In the genomic region with DNA sequence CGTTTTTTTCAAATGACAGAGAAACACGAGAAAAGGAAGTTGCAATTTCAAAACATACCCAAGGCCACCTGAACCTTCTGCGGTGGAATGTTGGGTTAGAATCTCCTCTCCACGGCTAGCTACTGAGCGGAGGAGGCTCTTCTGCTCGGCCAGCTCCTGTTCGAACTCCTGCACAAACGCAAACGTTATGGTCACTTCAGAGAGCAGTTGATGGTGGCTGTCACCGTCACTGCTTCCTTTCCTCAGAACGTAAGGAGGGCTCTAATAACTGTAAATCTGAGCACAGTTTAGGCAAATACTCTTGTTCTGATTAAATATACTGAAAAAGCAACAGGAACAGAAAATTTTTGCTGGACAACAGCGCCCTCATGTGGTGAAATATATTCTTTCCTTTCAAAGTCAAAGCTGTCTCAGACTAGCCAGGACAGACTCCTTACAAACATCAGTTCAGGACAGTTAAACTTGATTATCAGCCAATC, we compare ENCODE assay signal across 8 mouse cellular contexts.
A peak's percentile ranks its signal among the peaks of the same experiment; 100 is the strongest.
DNase-seq lines count a peak whose midpoint lies in the region.

No protein-coding gene starts in this region.

- DNase-seq in cerebellum, adult 8-10 months = peak; percentile 48
- DNase-seq in cerebellum, adult 9-11 months = no peak
- DNase-seq in B cell, adult 2 months = peak; percentile 78 to 81
- peak; percentile 44 to 73 for DNase-seq in adrenal gland, postnatal 36 days
- peak; percentile 73 for DNase-seq in forelimb bud, embryonic 11.5 days (ENCODE audit: low read depth, low spot score)
- DNase-seq in kidney, postnatal 10 days = peak; percentile 77
- DNase-seq in mesoderm, embryonic 11.5 days (ENCODE audit: low read depth, low spot score) = peak; percentile 79
- peak; percentile 50 to 73 for DNase-seq in spleen, postnatal 4 days (ENCODE audit: low spot score in 2 of 2)
